Mouse (Mus musculus) c-Kit-positive CD71-positive TER-119-negative erythroid progenitor cells, embryonic 14.5 days (primary cell): ENCODE measurements around the gene N4bp2l2.
"Not testable (repeated sequence)": the region's sequence is repeated elsewhere in the genome, so short reads cannot be mapped to it uniquely, and the experiment has no call there.

ENCODE experiments used
- DNase-seq: peaks from one replicate; pipeline ENCODE4 v3.0.0-alpha.2; 2013; ENCODE audit warnings: low read depth

The N4bp2l2 gene

GRCm38 (mm10) chr5:150666133-150666739 is at the start of gene N4bp2l2:
TSS of gene N4bp2l2 (minus strand) at chr5:150666183.
- not testable (repeated sequence) for DNase-seq

GRCm38 (mm10) chr5:150713431-150713830 is 47.4 kb upstream of the N4bp2l2 start:
- DNase-seq = no peak

GRCm38 (mm10) chr5:150711503-150711902 is 45.5 kb upstream of the N4bp2l2 start:
- DNase-seq = no peak

GRCm38 (mm10) chr5:150707181-150707580 is 41.2 kb upstream of the N4bp2l2 start:
- not testable (repeated sequence) for DNase-seq

- DNase-seq = not testable (repeated sequence)
Observed at GRCm38 (mm10) chr5:150706651-150707050, 40.7 kb upstream of the N4bp2l2 start.

- no peak for DNase-seq
Observed at GRCm38 (mm10) chr5:150702714-150703113, 36.7 kb upstream of the N4bp2l2 start.

GRCm38 (mm10) chr5:150693277-150693676 is 27.3 kb upstream of the N4bp2l2 start:
- DNase-seq = no peak

GRCm38 (mm10) chr5:150690685-150691084 is 24.7 kb upstream of the N4bp2l2 start:
- no peak for DNase-seq

GRCm38 (mm10) chr5:150682862-150683261 is 16.9 kb upstream of the N4bp2l2 start:
- not testable (repeated sequence) for DNase-seq

- no peak for DNase-seq
Observed at GRCm38 (mm10) chr5:150674866-150675265, 8.9 kb upstream of the N4bp2l2 start.

- no peak for DNase-seq
Observed at GRCm38 (mm10) chr5:150673880-150674621, 8.1 kb upstream of the N4bp2l2 start.

GRCm38 (mm10) chr5:150673153-150673835 is 7.3 kb upstream of the N4bp2l2 start, which contains the start of gene Pds5b:
TSS of gene Pds5b (plus strand) at chr5:150673739.
- DNase-seq = peak; percentile 92

GRCm38 (mm10) chr5:150672343-150672742 is 6.4 kb upstream of the N4bp2l2 start:
- no peak for DNase-seq

- no peak for DNase-seq
Observed at GRCm38 (mm10) chr5:150668731-150669130, 2.7 kb upstream of the N4bp2l2 start.

GRCm38 (mm10) chr5:150665132-150665954 is 640 bp downstream of the N4bp2l2 start:
- peak; percentile 97 for DNase-seq

GRCm38 (mm10) chr5:150664794-150665131 is 1.2 kb downstream of the N4bp2l2 start:
- DNase-seq = no peak

GRCm38 (mm10) chr5:150663926-150664325 is 2.1 kb downstream of the N4bp2l2 start:
- DNase-seq = not testable (repeated sequence)

- not testable (repeated sequence) for DNase-seq
Observed at GRCm38 (mm10) chr5:150660296-150660695, 5.7 kb downstream of the N4bp2l2 start.

- not testable (repeated sequence) for DNase-seq
Observed at GRCm38 (mm10) chr5:150659425-150659824, 6.6 kb downstream of the N4bp2l2 start.

GRCm38 (mm10) chr5:150654548-150654947 is 11.4 kb downstream of the N4bp2l2 start:
- DNase-seq = no peak

GRCm38 (mm10) chr5:150652578-150652977 is 13.4 kb downstream of the N4bp2l2 start:
- no peak for DNase-seq

GRCm38 (mm10) chr5:150644926-150645325 is 21.1 kb downstream of the N4bp2l2 start:
- DNase-seq = peak; percentile 37
